Mouse (Mus musculus) heart, embryonic 13.5 days (tissue): ENCODE measurements around the gene Casp3. TPM values are rescaled to one million over a fixed set of nuclear protein-coding genes. Genes with fewer than 3 reads are reported as not detected.
A peak's percentile ranks its signal among the peaks of the same experiment; 100 is the strongest.
"Not testable (repeated sequence)": the region's sequence is repeated elsewhere in the genome, so short reads cannot be mapped to it uniquely, and the experiment has no call there.

Experiments used
- ATAC-seq: fragments of 200-750 bp; cut with Nextera tagmentation; 2 replicates; pipeline ENCODE4 v1.8.0; 2017; ENCODE audit warnings: moderate TSS enrichment; ENCODE audit not compliant: insufficient number of reproducible peaks, low FRiP score, low TSS enrichment; ENCODE audit errors: extremely low read depth
- H3K27ac ChIP-seq: fragments of 300-500 bp; sonication (generic); replicated peaks from 2 replicates; pipeline ENCODE4 v1.5.1; 2015; ENCODE audit warnings: moderate library complexity, mild to moderate bottlenecking, inconsistent platforms
- H3K27me3 ChIP-seq: fragments of 300-500 bp; sonication (generic); replicated peaks from 2 replicates; pipeline ENCODE4 v1.6.1; 2015; ENCODE audit warnings: mild to moderate bottlenecking, inconsistent platforms
- H3K36me3 ChIP-seq: fragments of 300-500 bp; sonication (generic); 2 replicates; pipeline ENCODE4 v1.6.1; 2015; ENCODE audit warnings: mild to moderate bottlenecking, inconsistent platforms
- H3K4me1 ChIP-seq: fragments of 300-500 bp; sonication (generic); 2 replicates; pipeline ENCODE4 v1.6.1; 2015; ENCODE audit warnings: inconsistent platforms
- H3K4me2 ChIP-seq: fragments of 300-500 bp; sonication (generic); 2 replicates; pipeline ENCODE4 v1.6.1; 2015; ENCODE audit warnings: inconsistent platforms, mild to moderate bottlenecking, moderate library complexity
- H3K4me3 ChIP-seq: fragments of 300-500 bp; sonication (generic); 2 replicates; pipeline ENCODE4 v1.5.1; 2015; ENCODE audit warnings: moderate library complexity, mild to moderate bottlenecking, inconsistent platforms
- H3K9ac ChIP-seq: fragments of 300-500 bp; sonication (generic); 2 replicates; pipeline ENCODE4 v1.6.1; 2015; ENCODE audit warnings: inconsistent platforms, mild to moderate bottlenecking, moderate library complexity
- H3K9me3 ChIP-seq: fragments of 300-500 bp; sonication (generic); 2 replicates; pipeline ENCODE4 v1.6.1; 2016; ENCODE audit warnings: inconsistent platforms
- WGBS: fragments of 180-500 bp; shearing (Covaris S2); methylation state at CpG from one replicate; pipeline ENCODE4 v1.1.7; 2015; ENCODE audit warnings: mixed read lengths; 5-methylcytosine and 5-hydroxymethylcytosine counted together
- polyA plus RNA-seq: library from polyadenylated mRNA; unstranded; fragments of >200 nt; fragmentation: Nextera tagmentation; extraction: Ambion mirVana; gene quantifications from 2 replicates; pipeline ENCODE4 v1.2.1, GENCODE M21; 2015

The Casp3 gene
- polyA plus RNA-seq, result 51.0 and 54.9 TPM in 2 replicates

DNA sequence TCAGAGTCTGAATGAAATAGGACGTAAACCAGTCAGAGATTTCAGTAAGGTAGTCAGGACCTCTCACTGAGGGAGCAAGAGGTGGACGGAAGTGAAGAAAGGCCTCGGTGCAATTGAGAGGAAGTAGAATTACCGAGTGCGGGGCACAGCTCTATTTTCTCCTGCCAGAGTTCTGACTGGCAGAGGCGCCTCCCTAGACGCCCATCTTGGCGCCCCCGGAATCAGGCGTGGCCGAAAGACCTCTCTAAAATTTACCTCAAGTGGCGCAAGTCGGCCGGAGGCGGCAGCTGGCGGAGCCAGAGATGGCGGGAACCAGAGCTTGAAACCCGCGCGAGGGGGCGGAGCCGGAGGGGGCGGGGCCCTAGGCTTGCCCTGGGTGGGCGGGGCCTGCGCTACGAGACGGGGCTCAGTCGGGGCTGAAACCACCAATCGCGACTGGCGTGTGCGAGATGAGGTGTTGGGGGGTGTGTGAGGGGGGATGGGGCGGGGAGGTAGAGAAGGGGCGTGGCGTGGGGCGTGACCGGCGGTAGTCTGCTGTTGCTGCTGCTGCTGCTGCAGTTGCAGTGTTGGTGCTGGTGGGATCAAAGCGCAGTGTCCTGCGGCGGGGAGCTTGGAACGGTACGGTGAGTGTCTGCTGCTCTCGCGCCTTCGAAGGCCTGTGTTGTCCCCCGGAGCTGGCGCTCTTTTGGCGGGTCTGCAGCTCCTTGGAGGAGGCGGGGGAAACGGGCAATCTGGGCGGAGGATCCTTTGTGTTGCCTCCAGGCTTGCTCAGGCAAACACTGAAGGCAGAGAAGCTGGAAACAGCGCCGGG lies at the start of gene Casp3, which contains the start of gene Primpol:
Casp3 (plus strand) TSS at position 413 of the 811 bp plus-strand sequence.
Primpol (minus strand) TSS at position 334 of the 811 bp plus-strand sequence.
- Histone ChIP-seq H3K9ac (peak within 1 kb of the TSS; percentile 92), H3K4me1 (peaks cover 36% of the 10 kb centered on the region), H3K4me3 (peak within 1 kb of the TSS; percentile 89), H3K36me3 (no peaks in the 10 kb centered on the region), H3K27ac (peak within 1 kb of the TSS; percentile 92), H3K4me2 (peak within 1 kb of the TSS; percentile 99), H3K9me3 (no peaks in the 10 kb centered on the region), H3K27me3 (no peaks in the 10 kb centered on the region)
- WGBS, result under 1% methylated on average over 53 of the region's 54 CpGs
- ATAC-seq, result peak; percentile 99

DNA sequence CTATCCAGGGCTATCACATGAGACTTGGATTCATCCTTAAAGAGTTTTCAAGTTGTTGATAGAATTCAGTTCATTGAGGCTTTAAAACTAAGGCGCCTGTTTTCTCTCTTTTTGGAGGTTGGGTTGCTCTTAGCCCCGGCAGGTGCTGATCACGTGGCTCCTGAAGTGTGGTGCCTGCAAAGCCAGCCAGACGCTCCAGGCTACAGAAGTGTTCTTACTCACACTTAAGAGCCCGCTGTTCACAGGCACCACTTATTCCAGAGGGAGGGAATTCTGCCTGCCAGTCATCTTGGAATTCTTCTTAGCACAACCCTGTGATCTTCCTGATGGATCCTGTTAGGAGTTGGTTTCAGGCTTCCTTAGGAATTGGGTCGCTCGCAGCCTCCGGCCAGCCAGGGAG lies 49.1 kb upstream of the Casp3 start:
- no peak overlapping the region for H3K4me3 ChIP-seq
- 0 out of 2 replicates have a peak, but pooled peaks cover 6% of the 10 kb centered on the region for H3K4me1 ChIP-seq
- H3K27me3 ChIP-seq, result no peaks in the 10 kb centered on the region
- no peaks in the 10 kb centered on the region for H3K9me3 ChIP-seq
- WGBS, result 69% methylated on average over 8 of the region's 8 CpGs
- ATAC-seq, result no peak
- H3K9ac ChIP-seq, result no peak overlapping the region; the same call in 1 of the 2 replicates
- no peak overlapping the region for H3K4me2 ChIP-seq
- H3K36me3 ChIP-seq, result peaks cover 42% of the 10 kb centered on the region
- H3K27ac ChIP-seq, result no peak overlapping the region

- Histone ChIP-seq H3K36me3 (peaks cover 36% of the 10 kb centered on the region), H3K4me3 (no peak overlapping the region), H3K27ac (no peak overlapping the region), H3K4me1 (0 out of 2 replicates have a peak, but pooled peaks cover 6% of the 10 kb centered on the region), H3K4me2 (no peak overlapping the region), H3K9me3 (no peaks in the 10 kb centered on the region), H3K9ac (no peak overlapping the region), H3K27me3 (no peaks in the 10 kb centered on the region)
- no peak for ATAC-seq
- WGBS, result 76% methylated on average over 2 of the region's 2 CpGs
Observed at GRCm38 (mm10) chr8:46568942-46569341, 48.1 kb upstream of the Casp3 start.

DNA sequence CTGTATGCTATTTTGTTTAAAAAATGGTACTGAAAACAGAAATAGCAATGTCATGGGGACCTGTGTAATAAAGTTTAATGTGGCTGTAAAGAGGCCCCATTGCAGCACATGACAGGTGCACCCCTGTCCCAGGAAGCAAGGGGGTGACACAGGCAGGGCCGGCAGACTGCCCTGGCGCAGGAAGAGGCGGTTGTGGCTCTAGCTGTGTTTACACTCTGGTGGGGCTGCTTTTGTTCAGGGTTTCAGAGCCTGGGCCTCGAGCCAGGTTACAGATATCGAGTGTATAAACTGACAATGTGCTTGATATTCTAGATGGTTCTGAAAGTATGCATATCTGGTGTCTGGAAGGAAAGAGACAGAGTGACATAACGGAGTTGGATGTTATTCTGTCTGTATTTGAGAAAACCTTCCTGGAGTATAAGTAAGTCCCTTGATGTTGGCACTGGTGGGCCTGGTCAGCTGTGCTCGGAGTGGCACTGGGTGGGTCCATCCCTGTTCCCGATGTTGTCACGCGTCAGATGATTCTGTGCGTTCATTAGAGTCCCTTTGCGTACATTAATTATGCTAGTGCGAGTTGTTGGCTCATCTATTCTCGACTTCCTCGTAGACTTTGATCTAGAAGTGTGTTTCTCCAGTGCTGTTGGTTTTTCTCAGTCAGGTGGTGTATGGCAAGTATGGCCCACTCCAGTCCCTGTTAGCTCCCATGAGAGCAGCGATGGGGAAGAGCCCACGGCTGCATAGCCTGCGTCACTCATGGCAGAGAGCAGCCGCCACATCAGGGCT lies 47.2 kb upstream of the Casp3 start:
- ATAC-seq, result no peak
- H3K27ac ChIP-seq, result 0 out of 2 replicates have a peak overlapping the region, but pooled peaks have one; percentile 36

GRCm38 (mm10) chr8:46570673-46571072 lies 46.4 kb upstream of the Casp3 start:
- WGBS, result 87% methylated on average over 8 of the region's 14 CpGs
- Histone ChIP-seq H3K36me3 (peaks cover 44% of the 10 kb centered on the region), H3K9me3 (no peaks in the 10 kb centered on the region), H3K4me2 (no peak overlapping the region), H3K27ac (no peak overlapping the region), H3K4me1 (0 out of 2 replicates have a peak, but pooled peaks cover 6% of the 10 kb centered on the region), H3K4me3 (no peak overlapping the region), H3K27me3 (no peaks in the 10 kb centered on the region), H3K9ac (no peak overlapping the region)
- no peak for ATAC-seq

More for the DNA sequence above, 47.2 kb upstream of the Casp3 start:
- 0 out of 2 replicates have a peak, but pooled peaks cover 6% of the 10 kb centered on the region for H3K4me1 ChIP-seq
- whole genome bisulfite sequencing, result 83% methylated on average over 19 of the region's 19 CpGs
- H3K9ac ChIP-seq, result no peak overlapping the region
- peaks cover 44% of the 10 kb centered on the region for H3K36me3 ChIP-seq
- H3K9me3 ChIP-seq, result no peaks in the 10 kb centered on the region
- no peaks in the 10 kb centered on the region for H3K27me3 ChIP-seq
- H3K4me3 ChIP-seq, result no peak overlapping the region
- no peak overlapping the region for H3K4me2 ChIP-seq

GRCm38 (mm10) chr8:46573446-46573845 lies 43.6 kb upstream of the Casp3 start:
- H3K27ac ChIP-seq, result no peak overlapping the region

DNA sequence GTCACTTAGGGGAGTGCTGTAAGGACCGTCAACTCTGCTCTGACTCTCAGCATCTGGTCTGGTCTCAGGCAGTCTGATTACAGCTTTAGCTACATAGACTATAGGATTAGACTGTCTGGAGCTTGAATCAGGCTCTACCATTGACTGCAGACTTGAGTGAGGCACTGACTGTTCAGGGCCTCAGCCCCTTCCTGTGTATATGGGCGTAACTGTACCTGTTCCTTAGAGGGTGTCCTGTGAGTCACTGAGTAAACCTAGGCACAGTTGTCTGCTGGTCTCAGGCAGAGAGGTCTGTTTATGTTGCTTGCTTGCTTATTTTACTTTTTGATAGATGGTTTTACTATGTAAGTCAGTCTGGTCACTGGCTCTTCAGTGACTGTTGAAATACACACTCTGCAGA lies 43.1 kb upstream of the Casp3 start:
- Histone ChIP-seq H3K9ac (no peak overlapping the region), H3K36me3 (peaks cover 66% of the 10 kb centered on the region), H3K27ac (no peak overlapping the region), H3K4me2 (no peak overlapping the region), H3K27me3 (no peaks in the 10 kb centered on the region), H3K9me3 (no peaks in the 10 kb centered on the region), H3K4me3 (no peak overlapping the region), H3K4me1 (0 out of 2 replicates have a peak, but pooled peaks cover 6% of the 10 kb centered on the region)
- 81% methylated on average over 2 of the region's 2 CpGs for WGBS
- no peak for ATAC-seq

More at GRCm38 (mm10) chr8:46573446-46573845, 43.6 kb upstream of the Casp3 start:
- Histone ChIP-seq H3K36me3 (peaks cover 63% of the 10 kb centered on the region), H3K9me3 (no peaks in the 10 kb centered on the region), H3K27me3 (no peaks in the 10 kb centered on the region), H3K4me2 (no peak overlapping the region), H3K4me1 (0 out of 2 replicates have a peak, but pooled peaks cover 6% of the 10 kb centered on the region), H3K4me3 (no peak overlapping the region), H3K9ac (no peak overlapping the region)
- ATAC-seq, result no peak
- WGBS, result 86% methylated on average over 2 of the region's 2 CpGs

- Histone ChIP-seq H3K27me3 (no peaks in the 10 kb centered on the region), H3K9ac (no peak overlapping the region), H3K4me2 (no peak overlapping the region), H3K9me3 (no peaks in the 10 kb centered on the region), H3K4me1 (no peaks in the 10 kb centered on the region), H3K27ac (no peak overlapping the region), H3K4me3 (no peak overlapping the region), H3K36me3 (peaks cover 91% of the 10 kb centered on the region)
- 89% methylated on average over 9 of the region's 9 CpGs for WGBS
- no peak for ATAC-seq
Observed at GRCm38 (mm10) chr8:46578794-46579193, 38.3 kb upstream of the Casp3 start.

DNA sequence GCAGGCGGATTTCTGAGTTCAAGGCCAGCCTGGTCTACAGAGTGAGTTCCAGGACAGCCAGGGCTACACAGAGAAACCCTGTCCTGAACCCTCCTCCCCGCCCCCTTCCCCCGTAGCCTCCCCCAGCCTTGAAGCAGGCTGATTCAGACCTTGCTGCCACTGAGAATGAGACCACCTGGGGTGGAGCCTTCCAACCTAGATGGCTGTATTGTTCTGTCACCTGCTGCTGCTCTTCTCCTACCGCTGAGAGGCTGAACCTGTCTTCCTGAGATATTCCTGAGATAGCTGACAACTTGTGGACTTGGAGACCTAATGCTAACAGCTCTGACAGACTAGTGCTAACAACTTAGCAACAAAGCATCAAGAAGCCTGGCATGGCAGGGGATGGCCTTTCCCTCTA lies 32.8 kb upstream of the Casp3 start:
- not testable (repeated sequence) for H3K4me3 ChIP-seq, H3K27me3 ChIP-seq, H3K4me2 ChIP-seq, ATAC-seq, H3K4me1 ChIP-seq, H3K9ac ChIP-seq, H3K9me3 ChIP-seq, H3K27ac ChIP-seq
- WGBS, result 64% methylated on average over 4 of the region's 4 CpGs
- H3K36me3 ChIP-seq, result peaks cover 54% of the 10 kb centered on the region

DNA sequence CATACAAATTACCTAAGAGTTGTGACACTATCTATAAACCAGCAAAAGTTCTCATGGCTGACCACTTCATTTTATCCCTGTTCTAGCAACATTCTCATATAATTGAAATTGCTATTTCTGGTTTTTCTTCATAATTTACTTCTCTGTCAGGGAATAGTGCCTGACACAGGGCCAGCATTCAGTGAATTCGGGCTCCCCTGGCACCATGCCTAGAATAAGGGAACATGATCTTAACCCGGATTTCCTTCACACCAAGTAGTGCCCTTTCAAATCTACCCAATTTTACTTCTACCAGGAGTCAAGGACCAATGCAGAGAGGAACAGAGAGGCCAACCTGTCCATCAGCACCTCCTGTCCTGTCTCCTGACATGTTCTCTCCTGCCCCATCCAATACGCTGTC lies 31.5 kb upstream of the Casp3 start:
- Histone ChIP-seq H3K4me3 (no peak overlapping the region), H3K4me2 (no peak overlapping the region), H3K27ac (no peak overlapping the region), H3K9me3 (no peaks in the 10 kb centered on the region), H3K4me1 (no peaks in the 10 kb centered on the region), H3K9ac (no peak overlapping the region), H3K27me3 (no peaks in the 10 kb centered on the region), H3K36me3 (peaks cover 44% of the 10 kb centered on the region)
- 77% methylated on average over 3 of the region's 3 CpGs for WGBS
- ATAC-seq, result no peak

DNA sequence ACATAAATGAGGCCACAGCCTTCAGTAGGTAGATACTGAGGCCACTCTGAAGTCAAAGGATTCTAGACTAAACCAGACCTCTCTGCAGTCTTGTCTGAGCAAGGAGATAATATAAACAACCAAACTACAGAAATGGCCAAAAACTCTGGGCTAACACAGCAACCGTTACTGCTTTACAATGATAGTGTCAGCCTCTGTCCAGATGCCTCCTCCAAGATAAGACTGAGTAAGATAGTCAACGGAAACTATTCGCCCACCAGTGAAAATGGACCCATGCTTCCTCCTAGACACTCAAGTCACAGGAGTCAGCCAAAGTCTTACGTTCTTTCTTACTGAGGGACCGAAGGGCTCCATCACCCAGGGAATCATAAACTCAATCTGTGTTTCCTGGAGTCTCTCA lies 29.2 kb upstream of the Casp3 start:
- H3K9ac ChIP-seq, result no peak overlapping the region
- H3K27me3 ChIP-seq, result no peaks in the 10 kb centered on the region
- no peak overlapping the region for H3K4me3 ChIP-seq
- WGBS, result 47% methylated on average over 5 of the region's 5 CpGs
- no peaks in the 10 kb centered on the region for H3K4me1 ChIP-seq
- no peak overlapping the region for H3K4me2 ChIP-seq
- H3K9me3 ChIP-seq, result no peaks in the 10 kb centered on the region
- no peak overlapping the region for H3K27ac ChIP-seq
- ATAC-seq, result no peak
- H3K36me3 ChIP-seq, result peaks cover 23% of the 10 kb centered on the region
